Mouse (Mus musculus) embryonic fibroblast, embryonic 13.5 days (primary cell): ENCODE results near the gene Icos. TPM values are rescaled to one million over a fixed set of nuclear protein-coding genes. Genes with fewer than 3 reads are reported as not detected.

Experiments used
- H3K27ac ChIP-seq: 2 replicates; pipeline ENCODE4 v1.5.1; 2012; ENCODE audit warnings: low read length, control low read depth, inconsistent platforms; ENCODE audit not compliant: insufficient read depth
- H3K4me1 ChIP-seq: 2 replicates; pipeline ENCODE4 v1.6.1; 2011; ENCODE audit warnings: low read length; ENCODE audit not compliant: control insufficient read depth, insufficient read depth
- H3K4me3 ChIP-seq: 2 replicates; pipeline ENCODE4 v1.5.1; 2011; ENCODE audit warnings: mild to moderate bottlenecking, control low read depth, low read length; ENCODE audit not compliant: insufficient read depth
- CTCF ChIP-seq: IDR thresholded peaks from 2 replicates; pipeline ENCODE4 v1.5.1; 2011; ENCODE audit warnings: mild to moderate bottlenecking, control low read depth, low read length, moderate library complexity, borderline replicate concordance; ENCODE audit not compliant: insufficient read depth
- POLR2A ChIP-seq: IDR thresholded peaks from 2 replicates; pipeline ENCODE4 v1.6.1; 2011; ENCODE audit warnings: low read depth, mild to moderate bottlenecking, control low read depth, low read length, moderate library complexity
- polyA plus RNA-seq: library from polyadenylated mRNA; stranded (reverse); fragments of >200 nt; gene quantifications from 2 replicates; pipeline ENCODE4 v1.2.4, GENCODE M21; 2011; ENCODE audit warnings: low read depth; ENCODE audit not compliant: missing spikeins, insufficient read length

Icos gene
- polyA plus RNA-seq: not detected in 2 replicates

- H3K27ac ChIP-seq: no peak within 1 kb of the TSS
- no peak for TF ChIP-seq POLR2A
- no peak for TF ChIP-seq CTCF
- H3K4me3 ChIP-seq: no peak within 1 kb of the TSS
- H3K4me1 ChIP-seq: no peaks in the 10 kb centered on the region
Measured at GRCm38 (mm10) chr1:60977641-60978040, at the start of gene Icos. Icos (plus strand) TSS chr1:60977927.

- Histone ChIP-seq H3K4me1 (no peaks in the 10 kb centered on the region), H3K4me3 (no peak overlapping the region), H3K27ac (no peak overlapping the region)
- TF ChIP-seq CTCF (no peak), POLR2A (no peak)
Measured at GRCm38 (mm10) chr1:60929036-60929435, 48.7 kb upstream of the Icos start.

DNA sequence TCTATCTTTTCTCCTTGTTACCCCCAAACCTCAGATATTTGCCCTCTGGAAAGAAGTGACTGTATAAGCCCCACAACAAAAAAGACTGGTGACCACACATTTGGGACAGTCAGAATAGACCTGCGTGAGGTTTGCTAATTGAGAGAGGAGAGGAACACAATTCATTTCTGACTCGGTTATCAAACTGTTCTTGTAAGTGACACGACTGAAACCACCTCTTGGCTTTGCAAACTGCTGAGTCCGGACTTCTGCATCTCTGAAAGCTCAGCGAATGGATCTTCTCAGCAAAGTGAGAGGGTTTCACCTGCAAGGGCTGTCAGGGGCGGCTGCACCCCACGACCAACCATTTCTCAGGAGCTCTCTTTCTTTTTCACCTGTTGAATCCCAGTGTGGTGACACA is 47.3 kb upstream of the Icos start:
- TF ChIP-seq POLR2A (no peak), CTCF (no peak)
- H3K4me1 ChIP-seq: no peaks in the 10 kb centered on the region
- no peak overlapping the region for H3K4me3 ChIP-seq
- H3K27ac ChIP-seq: no peak overlapping the region

DNA sequence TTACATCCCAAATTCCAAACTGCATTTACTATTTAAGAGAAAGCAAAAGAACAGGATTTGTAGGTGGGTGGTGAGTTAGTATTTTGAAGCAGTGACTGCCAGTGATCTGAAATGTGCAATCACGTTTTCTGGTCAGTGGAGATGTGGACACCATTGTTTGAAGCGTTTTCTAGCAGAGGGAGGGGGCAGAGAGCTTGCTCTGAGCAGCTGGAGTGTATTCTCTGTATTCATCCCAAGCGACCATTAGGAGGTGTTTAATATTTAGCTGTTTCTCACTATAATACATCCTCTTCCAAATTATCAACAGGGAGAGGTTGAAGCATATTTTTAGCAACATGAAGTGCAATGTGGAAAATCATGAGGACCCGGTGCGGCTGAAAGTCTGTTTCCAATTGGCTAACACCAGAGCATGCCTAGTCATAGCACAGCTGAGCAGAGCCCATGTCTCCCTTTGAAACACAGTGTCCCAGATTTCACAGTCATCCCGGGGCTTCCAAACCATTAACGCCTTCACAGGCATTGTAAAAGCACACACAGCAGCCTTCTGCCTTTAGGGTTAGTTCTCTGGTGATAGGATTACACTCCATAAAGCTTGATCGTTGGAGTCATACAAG is 41.7 kb upstream of the Icos start:
- TF ChIP-seq CTCF: no peak
- no peak for TF ChIP-seq POLR2A
- Histone ChIP-seq H3K27ac (no peak overlapping the region), H3K4me3 (no peak overlapping the region), H3K4me1 (no peaks in the 10 kb centered on the region)

- Histone ChIP-seq H3K4me1 (no peaks in the 10 kb centered on the region), H3K4me3 (no peak overlapping the region), H3K27ac (no peak overlapping the region)
- TF ChIP-seq CTCF (no peak), POLR2A (no peak)
Measured at GRCm38 (mm10) chr1:60936963-60937711, 40.6 kb upstream of the Icos start.

GRCm38 (mm10) chr1:60938256-60938655 is 39.5 kb upstream of the Icos start:
- H3K4me1 ChIP-seq: no peaks in the 10 kb centered on the region

DNA sequence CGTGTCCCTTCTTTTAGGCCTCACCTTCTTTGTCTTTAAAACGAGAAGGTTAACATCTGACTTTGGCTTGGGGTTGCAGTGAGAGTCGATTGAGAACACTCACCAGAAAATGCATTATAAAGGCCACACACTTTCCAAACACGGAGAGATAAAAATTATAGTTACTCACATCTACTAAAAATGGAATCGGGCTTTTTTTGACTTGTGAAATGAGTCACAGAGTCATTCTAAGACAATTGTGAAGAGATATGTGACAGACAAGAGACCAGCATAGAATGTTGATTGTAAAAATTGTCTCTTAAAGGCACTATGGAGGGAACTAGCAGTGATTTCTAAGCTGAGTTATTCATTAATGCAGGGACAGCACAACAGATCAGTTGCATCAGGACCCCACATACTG is 38.8 kb upstream of the Icos start:
- Histone ChIP-seq H3K27ac (no peak overlapping the region), H3K4me3 (no peak overlapping the region), H3K4me1 (no peaks in the 10 kb centered on the region)
- TF ChIP-seq POLR2A (no peak), CTCF (no peak)

More at GRCm38 (mm10) chr1:60938256-60938655, 39.5 kb upstream of the Icos start:
- no peak overlapping the region for H3K27ac ChIP-seq
- H3K4me3 ChIP-seq: no peak overlapping the region
- TF ChIP-seq POLR2A: no peak
- TF ChIP-seq CTCF: no peak

DNA sequence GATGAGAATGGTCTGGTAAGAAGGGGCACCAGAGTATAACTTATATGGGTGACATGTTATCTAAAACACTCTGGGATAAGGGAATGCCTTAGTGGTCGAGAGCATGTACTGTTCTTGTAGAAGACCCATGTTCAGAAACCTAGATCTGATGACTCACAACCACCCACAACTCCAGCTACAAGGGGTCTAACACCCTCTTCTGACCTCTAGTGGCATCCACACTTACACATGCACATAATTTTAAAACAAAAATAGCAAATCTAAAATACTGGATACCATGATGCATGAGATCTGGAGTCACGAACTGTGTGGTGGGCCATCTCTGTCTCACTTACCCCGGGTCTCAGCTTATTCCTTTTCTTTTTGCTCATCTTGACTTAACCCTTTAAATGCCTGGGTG is 37.7 kb upstream of the Icos start:
- Histone ChIP-seq H3K4me1 (no peaks in the 10 kb centered on the region), H3K4me3 (no peak overlapping the region), H3K27ac (no peak overlapping the region)
- TF ChIP-seq CTCF (no peak), POLR2A (no peak)

DNA sequence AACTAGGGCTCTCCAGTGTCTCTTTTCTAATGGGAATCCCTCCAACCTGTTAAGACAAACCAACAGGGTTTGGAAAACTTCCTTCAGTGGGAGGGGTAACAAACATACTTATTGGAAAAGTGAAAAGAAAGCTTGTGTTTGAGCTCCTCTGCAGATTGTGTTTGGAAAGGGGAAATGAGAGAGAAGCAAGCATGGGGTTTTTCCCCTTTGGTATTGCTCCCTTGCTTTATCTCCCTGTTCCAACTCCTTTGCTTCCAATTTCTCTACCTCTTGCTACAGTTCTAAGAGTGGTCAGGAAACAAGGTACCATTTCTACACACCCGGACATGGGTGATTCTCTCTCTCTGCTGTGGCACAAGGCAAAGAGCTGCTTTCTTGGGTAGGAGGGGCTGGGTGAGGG is 37.1 kb upstream of the Icos start:
- H3K4me3 ChIP-seq: no peak overlapping the region
- H3K4me1 ChIP-seq: no peaks in the 10 kb centered on the region
- TF ChIP-seq CTCF (no peak), POLR2A (no peak)
- no peak overlapping the region for H3K27ac ChIP-seq

- Histone ChIP-seq H3K4me3 (no peak overlapping the region), H3K4me1 (no peaks in the 10 kb centered on the region), H3K27ac (no peak overlapping the region)
- TF ChIP-seq CTCF: no peak
- TF ChIP-seq POLR2A: no peak
Measured at GRCm38 (mm10) chr1:60941056-60942048, 36.4 kb upstream of the Icos start.
